Mouse (Mus musculus) CH12.LX (cell line): ENCODE data around the gene Tmod1.

Experiments
- CHD1 ChIP-seq: IDR thresholded peaks from 2 replicates; pipeline ENCODE4 v1.6.1; 2012; ENCODE audit warnings: low read depth, low read length, improper control_type of control experiment, inconsistent platforms
- CTCF ChIP-seq, 2 experiments: IDR thresholded peaks in 1 of 2; conservative IDR thresholded peaks in 1 of 2; 2 replicates each; pipeline ENCODE4 v1.5.1; 2011 to 2012; ENCODE audit warnings: low read depth in 2 of 2, low read length in 2 of 2, improper control_type of control experiment in 1 of 2, inconsistent platforms in 1 of 2, mild to moderate bottlenecking in 1 of 2, moderate library complexity in 1 of 2
- PAX5 ChIP-seq: IDR thresholded peaks from 2 replicates; pipeline ENCODE4 v1.6.1; 2012; ENCODE audit warnings: low read length, inconsistent platforms, mixed read lengths
- POLR2A ChIP-seq: IDR thresholded peaks from 2 replicates; pipeline ENCODE4 v1.6.1; 2011; ENCODE audit warnings: low read depth, mild to moderate bottlenecking, improper control_type of control experiment, low read length
- POLR2AphosphoS2 ChIP-seq: IDR thresholded peaks from 2 replicates; pipeline ENCODE4 v1.6.1; 2011; ENCODE audit warnings: low read depth, low read length, improper control_type of control experiment
- SIN3A ChIP-seq: IDR thresholded peaks from 2 replicates; pipeline ENCODE4 v1.6.1; 2012; ENCODE audit warnings: low read length, improper control_type of control experiment, inconsistent platforms
- USF2 ChIP-seq: conservative IDR thresholded peaks from 2 replicates; pipeline ENCODE4 v1.6.1; 2011; ENCODE audit warnings: low read depth, low read length, improper control_type of control experiment
- ZMIZ1 ChIP-seq: IDR thresholded peaks from 2 replicates; pipeline ENCODE4 v1.6.1; 2012; ENCODE audit warnings: low read depth, mild to moderate bottlenecking, inconsistent platforms, low read length, improper control_type of control experiment
- ZNF384 ChIP-seq: IDR thresholded peaks from 2 replicates; pipeline ENCODE4 v1.6.1; 2012; ENCODE audit warnings: low read depth, low read length, improper control_type of control experiment, inconsistent platforms

DNA sequence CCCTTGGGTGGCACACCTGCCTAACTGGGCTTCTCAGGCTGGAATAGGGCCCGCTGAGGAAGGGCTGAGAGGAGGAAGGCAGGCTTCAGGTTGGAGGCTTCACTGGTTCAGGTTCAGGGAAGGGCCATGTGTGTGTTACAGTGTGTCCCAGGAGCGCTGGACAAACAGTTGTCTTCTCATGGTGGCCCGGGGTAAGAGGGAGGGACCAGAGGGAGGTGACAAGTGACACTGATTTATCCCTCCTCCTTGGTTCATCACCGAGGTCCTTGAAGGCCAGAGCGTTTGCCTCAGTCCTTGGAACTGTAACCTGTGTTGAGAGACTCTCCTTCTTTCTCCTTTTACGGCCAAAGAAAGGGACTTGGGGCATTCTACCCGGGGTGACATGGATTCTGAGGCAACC is 61.8 kb downstream of the Tmod1 start:
- no peak for TF ChIP-seq SIN3A
- TF ChIP-seq PAX5: no peak
- TF ChIP-seq CTCF (conservative IDR thresholded peaks at IDR 0.05 in 1 of 2, IDR thresholded peaks at IDR 0.05 in 1 of 2; ENCODE audit: low read depth in 2 of 2, low read length in 2 of 2): no peak
- no peak for TF ChIP-seq POLR2AphosphoS2
- TF ChIP-seq ZNF384: no peak
- TF ChIP-seq USF2: no peak
- no peak for TF ChIP-seq POLR2A
- no peak for TF ChIP-seq CHD1
- TF ChIP-seq ZMIZ1: no peak
